Mouse (Mus musculus): ENCODE data around the gene Enoph1. TPM values are rescaled to one million over a fixed set of nuclear protein-coding genes. Genes with fewer than 3 reads are reported as not detected.

Enoph1 gene
- polyA plus RNA-seq, 1 experiment from 2014 or later, result 31.2 TPM

DNA sequence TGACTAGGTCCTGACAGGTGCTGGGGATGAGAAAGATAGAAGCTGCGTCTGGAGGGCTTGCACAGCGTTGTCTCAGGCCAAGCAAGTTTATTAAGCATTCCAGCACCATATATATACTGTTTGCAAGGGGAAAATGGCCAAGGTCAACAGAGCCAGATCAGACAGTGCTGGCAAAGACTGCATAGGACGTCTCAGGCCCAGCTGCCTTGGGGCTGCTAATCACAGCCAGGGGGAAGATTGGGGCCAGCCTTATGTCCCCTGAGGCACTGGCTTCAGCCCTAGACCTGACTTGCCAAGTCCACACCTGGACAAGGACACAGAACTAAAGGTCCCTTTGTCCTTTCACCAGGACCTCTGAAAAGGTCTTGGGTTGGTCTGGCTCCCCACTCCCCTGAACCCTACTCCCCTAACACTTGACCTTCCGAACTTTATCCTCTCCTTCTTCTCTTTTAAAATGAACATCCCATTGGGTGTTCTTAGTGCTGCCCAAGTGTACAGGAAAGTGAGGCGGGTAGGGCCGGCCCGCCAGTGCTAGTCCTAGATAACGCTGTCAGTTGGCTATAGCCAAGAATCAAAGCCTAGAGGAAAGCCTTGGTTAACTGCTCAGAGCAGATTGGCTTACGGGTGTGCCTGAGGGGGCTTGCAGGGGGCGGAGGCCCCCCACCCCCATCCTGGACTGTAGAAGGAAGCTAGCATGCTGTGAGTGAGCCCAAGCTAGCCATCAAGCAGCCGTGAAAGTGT, 15.2 kb downstream of the Enoph1 start:
- H3K9me3 ChIP-seq (replicated peaks; ENCODE audit: control insufficient read depth, low read length), result no peaks in the 10 kb centered on the region
- no peak overlapping the region for H3K4me3 ChIP-seq (ENCODE audit: low read depth, low read length)
- H3K9ac ChIP-seq (ENCODE audit: low read depth, low read length), result no peak overlapping the region
- peaks cover 6% of the 10 kb centered on the region; the same call in 1 of the 2 replicates for H3K36me3 ChIP-seq (ENCODE audit: control insufficient read depth, insufficient read depth, low read length)
- H3K27ac ChIP-seq (ENCODE audit: low read depth, low read length), result no peak overlapping the region
- H3K4me2 ChIP-seq, result no peak overlapping the region
- no peaks in the 10 kb centered on the region for H3K27me3 ChIP-seq (ENCODE audit: control insufficient read depth, insufficient read depth, low read length)
- no peak; the same call in 1 of the 2 replicates for ATAC-seq (replicated peaks; ENCODE audit: insufficient number of reproducible peaks, low FRiP score, low TSS enrichment)
- H3K4me1 ChIP-seq (ENCODE audit: control insufficient read depth, insufficient read depth, low read length), result peaks cover 17% of the 10 kb centered on the region
- 60% methylated on average over 11 of the region's 11 CpGs for WGBS (ENCODE audit: insufficient replicate concordance)

DNA sequence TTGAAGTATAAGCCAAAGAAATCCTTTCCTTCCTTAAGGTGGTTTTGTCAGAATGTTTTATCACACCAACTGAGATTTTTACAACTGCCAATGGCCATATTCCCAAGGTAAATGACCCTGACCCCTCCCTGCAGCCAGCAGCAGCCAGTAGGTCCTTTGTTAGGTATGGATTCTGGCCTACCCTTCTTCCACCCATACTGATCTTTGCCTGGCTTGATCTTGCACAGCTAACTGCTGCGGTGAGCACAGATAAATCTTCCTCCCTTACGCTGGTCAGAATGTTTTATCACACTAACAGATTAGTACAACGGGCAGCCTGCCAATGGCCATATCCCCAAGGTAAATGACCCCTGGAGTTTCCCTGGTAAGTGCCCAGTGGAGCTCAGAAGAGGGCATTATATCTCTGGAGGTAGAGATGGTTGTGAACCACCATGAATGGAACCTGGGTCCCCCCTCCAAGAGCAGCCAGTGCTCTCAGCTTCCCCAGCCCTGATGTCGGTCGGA, 16.1 kb downstream of the Enoph1 start:
- ATAC-seq (replicated peaks; ENCODE audit: insufficient number of reproducible peaks, low FRiP score, low TSS enrichment), result no peak
- Histone ChIP-seq H3K27ac (ENCODE audit: low read depth, low read length) (no peak overlapping the region), H3K9ac (ENCODE audit: low read depth, low read length) (no peak overlapping the region)

DNA sequence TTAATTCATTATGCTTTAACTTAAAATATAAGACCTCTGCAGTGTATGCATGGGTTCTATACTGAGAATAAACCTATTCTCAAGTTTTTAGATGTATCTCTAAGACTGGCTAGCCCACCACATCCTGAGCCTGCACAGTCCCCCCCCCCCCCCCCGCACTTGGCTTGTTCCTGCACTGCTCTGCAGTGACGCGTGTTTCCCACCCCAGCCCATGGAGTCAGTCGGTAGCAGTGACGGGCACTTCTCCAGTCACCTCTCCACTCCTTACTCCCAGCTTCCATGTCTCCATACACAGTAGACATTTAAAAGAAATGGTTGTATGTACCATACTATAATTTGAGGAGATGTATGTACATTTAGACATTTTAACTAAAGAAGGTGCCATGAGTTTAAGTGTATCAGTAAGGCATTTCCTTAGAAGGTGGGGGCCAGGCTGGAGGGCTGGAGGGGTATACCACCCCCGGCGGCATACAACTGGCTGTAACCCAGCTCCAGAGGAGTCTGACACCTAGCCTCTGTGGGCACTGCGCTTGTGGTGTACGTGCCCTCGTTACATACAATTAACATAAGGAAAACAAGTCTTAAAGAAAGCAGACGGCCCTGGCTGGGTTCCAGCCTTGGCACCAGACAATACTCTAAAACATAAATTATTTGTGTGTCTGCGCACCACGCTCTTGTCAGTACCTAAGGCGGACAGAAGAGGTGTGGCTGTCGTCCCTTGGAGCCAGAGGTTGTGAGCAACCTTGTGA, 17.9 kb downstream of the Enoph1 start:
- no peak overlapping the region for H3K4me3 ChIP-seq (ENCODE audit: low read depth, low read length)
- H3K27ac ChIP-seq (ENCODE audit: low read depth, low read length), result no peak overlapping the region
- H3K4me1 ChIP-seq (ENCODE audit: control insufficient read depth, insufficient read depth, low read length), result peaks cover 17% of the 10 kb centered on the region
- no peak overlapping the region for H3K4me2 ChIP-seq
- WGBS (ENCODE audit: insufficient replicate concordance), result 86% methylated on average over 14 of the region's 15 CpGs
- no peak for ATAC-seq (replicated peaks; ENCODE audit: insufficient number of reproducible peaks, low FRiP score, low TSS enrichment)
- peaks cover 25% of the 10 kb centered on the region for H3K36me3 ChIP-seq (ENCODE audit: control insufficient read depth, insufficient read depth, low read length)
- no peak overlapping the region for H3K9ac ChIP-seq (ENCODE audit: low read depth, low read length)
- H3K27me3 ChIP-seq (ENCODE audit: control insufficient read depth, insufficient read depth, low read length), result no peaks in the 10 kb centered on the region
- H3K9me3 ChIP-seq (replicated peaks; ENCODE audit: control insufficient read depth, low read length), result no peaks in the 10 kb centered on the region

More for the DNA sequence above, 16.1 kb downstream of the Enoph1 start:
- Histone ChIP-seq H3K9me3 (replicated peaks; ENCODE audit: control insufficient read depth, low read length) (no peaks in the 10 kb centered on the region), H3K4me1 (ENCODE audit: control insufficient read depth, insufficient read depth, low read length) (peaks cover 17% of the 10 kb centered on the region), H3K4me2 (no peak overlapping the region), H3K36me3 (ENCODE audit: control insufficient read depth, insufficient read depth, low read length) (peaks cover 9% of the 10 kb centered on the region), H3K27me3 (ENCODE audit: control insufficient read depth, insufficient read depth, low read length) (no peaks in the 10 kb centered on the region), H3K4me3 (ENCODE audit: low read depth, low read length) (no peak overlapping the region)
- 50% methylated on average over 5 of the region's 5 CpGs for WGBS (ENCODE audit: insufficient replicate concordance)

DNA sequence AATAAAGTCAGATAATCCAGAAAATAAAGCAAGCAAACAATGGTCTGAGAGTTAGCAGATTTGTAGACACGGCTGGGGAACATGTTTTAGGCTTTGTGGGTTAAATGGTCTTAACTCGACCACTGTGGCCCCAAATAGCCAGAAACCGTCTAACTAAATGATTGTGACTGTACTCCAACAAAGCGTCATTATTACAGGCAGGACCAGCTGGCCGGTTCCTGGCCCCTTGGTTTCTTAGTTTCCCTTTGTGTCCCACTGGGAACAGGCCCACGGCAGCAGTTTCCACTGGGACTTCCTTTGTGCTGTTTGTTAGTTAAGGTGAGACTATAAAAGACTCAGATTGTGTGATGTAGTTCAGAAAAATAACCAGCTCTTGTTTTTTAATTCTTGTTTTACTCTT, 18.9 kb downstream of the Enoph1 start:
- Histone ChIP-seq H3K27me3 (ENCODE audit: control insufficient read depth, insufficient read depth, low read length) (no peaks in the 10 kb centered on the region), H3K27ac (ENCODE audit: low read depth, low read length) (no peak overlapping the region), H3K4me3 (ENCODE audit: low read depth, low read length) (no peak overlapping the region), H3K4me2 (no peak overlapping the region), H3K9me3 (replicated peaks; ENCODE audit: control insufficient read depth, low read length) (no peaks in the 10 kb centered on the region), H3K9ac (ENCODE audit: low read depth, low read length) (no peak overlapping the region), H3K4me1 (ENCODE audit: control insufficient read depth, insufficient read depth, low read length) (peaks cover 17% of the 10 kb centered on the region), H3K36me3 (ENCODE audit: control insufficient read depth, insufficient read depth, low read length) (peaks cover 25% of the 10 kb centered on the region)
- ATAC-seq (replicated peaks; ENCODE audit: insufficient number of reproducible peaks, low FRiP score, low TSS enrichment), result no peak
- 71% methylated on average over 6 of the region's 6 CpGs for WGBS (ENCODE audit: insufficient replicate concordance)

DNA sequence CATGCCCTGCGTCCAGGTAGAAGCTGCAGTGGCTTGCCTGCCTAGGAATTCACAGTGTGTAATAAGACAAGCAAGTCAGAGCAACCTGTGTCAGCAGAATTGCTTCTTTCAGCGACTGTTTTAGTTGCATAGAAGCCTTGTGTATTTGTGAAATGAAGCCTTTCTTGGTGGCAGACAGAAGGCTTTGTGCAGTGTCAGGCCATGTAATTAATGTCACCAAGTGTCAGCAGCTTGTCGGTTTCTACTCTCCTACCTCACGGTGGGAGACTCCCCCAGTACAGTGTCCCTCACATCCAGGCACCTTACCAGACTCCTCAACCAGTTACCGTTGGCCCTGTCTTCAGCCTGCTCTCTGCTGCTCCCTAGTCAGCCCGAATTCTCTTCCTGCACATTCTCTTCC, 19.5 kb downstream of the Enoph1 start:
- H3K27me3 ChIP-seq (ENCODE audit: control insufficient read depth, insufficient read depth, low read length), result no peaks in the 10 kb centered on the region
- peaks cover 25% of the 10 kb centered on the region for H3K36me3 ChIP-seq (ENCODE audit: control insufficient read depth, insufficient read depth, low read length)
- no peaks in the 10 kb centered on the region for H3K9me3 ChIP-seq (replicated peaks; ENCODE audit: control insufficient read depth, low read length)
- H3K9ac ChIP-seq (ENCODE audit: low read depth, low read length), result no peak overlapping the region
- WGBS (ENCODE audit: insufficient replicate concordance), result 81% methylated on average over 6 of the region's 6 CpGs
- H3K4me2 ChIP-seq, result no peak overlapping the region
- ATAC-seq (replicated peaks; ENCODE audit: insufficient number of reproducible peaks, low FRiP score, low TSS enrichment), result no peak
- peaks cover 16% of the 10 kb centered on the region for H3K4me1 ChIP-seq (ENCODE audit: control insufficient read depth, insufficient read depth, low read length)
- H3K4me3 ChIP-seq (ENCODE audit: low read depth, low read length), result no peak overlapping the region
- H3K27ac ChIP-seq (ENCODE audit: low read depth, low read length), result no peak overlapping the region

DNA sequence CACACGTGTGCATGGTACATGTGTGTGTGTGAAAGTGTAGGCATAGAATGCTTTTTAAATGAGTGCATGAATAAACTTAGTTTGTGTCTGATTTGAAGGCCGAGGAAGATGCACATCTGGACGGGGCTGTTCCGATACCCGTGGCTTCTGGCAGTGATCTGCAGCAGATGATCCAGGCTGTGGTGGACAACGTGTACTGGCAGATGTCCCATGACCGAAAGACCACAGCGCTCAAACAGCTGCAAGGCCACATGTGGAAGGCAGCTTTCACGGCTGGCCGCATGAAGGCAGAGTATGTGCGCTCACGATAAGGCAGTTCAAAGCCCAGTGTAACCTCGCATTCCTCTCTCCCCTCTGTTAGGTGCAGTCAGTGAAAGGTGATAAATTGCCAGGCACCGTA, 21.1 kb downstream of the Enoph1 start:
- no peak overlapping the region for H3K27ac ChIP-seq (ENCODE audit: low read depth, low read length)
- peaks cover 25% of the 10 kb centered on the region for H3K36me3 ChIP-seq (ENCODE audit: control insufficient read depth, insufficient read depth, low read length)
- no peaks in the 10 kb centered on the region for H3K9me3 ChIP-seq (replicated peaks; ENCODE audit: control insufficient read depth, low read length)
- no peak for ATAC-seq (replicated peaks; ENCODE audit: insufficient number of reproducible peaks, low FRiP score, low TSS enrichment)
- H3K4me1 ChIP-seq (ENCODE audit: control insufficient read depth, insufficient read depth, low read length), result peaks cover 2% of the 10 kb centered on the region
- no peak overlapping the region for H3K4me3 ChIP-seq (ENCODE audit: low read depth, low read length)
- H3K27me3 ChIP-seq (ENCODE audit: control insufficient read depth, insufficient read depth, low read length), result no peaks in the 10 kb centered on the region
- H3K4me2 ChIP-seq, result no peak overlapping the region
- H3K9ac ChIP-seq (ENCODE audit: low read depth, low read length), result no peak overlapping the region
- WGBS (ENCODE audit: insufficient replicate concordance), result 95% methylated on average over 14 of the region's 14 CpGs

DNA sequence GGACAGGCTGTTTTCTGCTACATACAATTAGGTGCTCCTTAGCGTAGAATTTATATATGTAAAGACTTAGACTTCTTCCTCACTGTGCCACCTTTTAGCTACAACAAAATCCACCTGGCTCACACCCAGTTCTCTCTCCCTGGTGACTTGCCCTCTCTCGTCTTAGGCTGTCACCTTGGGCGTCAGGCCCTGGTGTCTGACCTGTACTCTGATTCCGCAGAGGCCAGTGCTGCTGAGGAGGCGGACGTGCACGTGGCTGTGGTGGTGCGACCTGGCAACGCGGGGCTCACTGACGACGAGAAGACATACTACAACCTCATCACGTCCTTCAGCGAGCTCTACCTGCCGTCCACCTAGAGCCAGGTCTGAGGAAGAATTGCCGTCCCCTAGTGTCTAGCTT, 27.8 kb downstream of the Enoph1 start:
- WGBS (ENCODE audit: insufficient replicate concordance), result 88% methylated on average over 16 of the region's 16 CpGs
- Histone ChIP-seq H3K36me3 (ENCODE audit: control insufficient read depth, insufficient read depth, low read length) (peaks cover 6% of the 10 kb centered on the region), H3K9ac (ENCODE audit: low read depth, low read length) (no peak overlapping the region)

DNA sequence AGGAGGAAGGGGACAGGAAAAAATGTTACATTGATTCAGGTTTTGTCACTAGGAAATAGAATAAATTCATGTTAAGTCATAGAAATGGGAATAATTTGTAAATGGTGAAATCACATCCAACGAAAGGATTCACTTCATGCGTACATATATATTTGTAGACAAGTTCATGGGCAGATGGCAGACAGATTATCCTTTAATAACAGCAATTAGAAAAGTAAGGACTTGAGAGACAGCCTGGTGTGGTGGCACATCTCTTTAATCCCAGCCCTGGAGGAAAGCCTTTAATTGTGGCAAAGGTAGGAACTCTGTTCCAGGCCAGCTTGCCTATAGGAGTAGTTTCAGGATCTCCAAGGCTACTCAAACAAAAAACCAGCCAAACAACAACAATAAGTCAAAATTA, 29.7 kb downstream of the Enoph1 start:
- Histone ChIP-seq H3K4me1 (ENCODE audit: control insufficient read depth, insufficient read depth, low read length) (no peaks in the 10 kb centered on the region), H3K27ac (ENCODE audit: low read depth, low read length) (no peak overlapping the region), H3K27me3 (ENCODE audit: control insufficient read depth, insufficient read depth, low read length) (no peaks in the 10 kb centered on the region), H3K4me2 (no peak overlapping the region), H3K36me3 (ENCODE audit: control insufficient read depth, insufficient read depth, low read length) (peaks cover 9% of the 10 kb centered on the region; the same call in 1 of the 2 replicates), H3K4me3 (ENCODE audit: low read depth, low read length) (no peak overlapping the region), H3K9ac (ENCODE audit: low read depth, low read length) (no peak overlapping the region), H3K9me3 (replicated peaks; ENCODE audit: control insufficient read depth, low read length) (no peaks in the 10 kb centered on the region)
- 83% methylated on average over 2 of the region's 2 CpGs for WGBS (ENCODE audit: insufficient replicate concordance)
- no peak for ATAC-seq (replicated peaks; ENCODE audit: insufficient number of reproducible peaks, low FRiP score, low TSS enrichment)

More for the DNA sequence above, 27.8 kb downstream of the Enoph1 start:
- H3K4me2 ChIP-seq, result no peak overlapping the region
- H3K27me3 ChIP-seq (ENCODE audit: control insufficient read depth, insufficient read depth, low read length), result no peaks in the 10 kb centered on the region
- no peaks in the 10 kb centered on the region for H3K4me1 ChIP-seq (ENCODE audit: control insufficient read depth, insufficient read depth, low read length)
- ATAC-seq (replicated peaks; ENCODE audit: insufficient number of reproducible peaks, low FRiP score, low TSS enrichment), result no peak
- no peak overlapping the region for H3K4me3 ChIP-seq (ENCODE audit: low read depth, low read length)
- no peaks in the 10 kb centered on the region for H3K9me3 ChIP-seq (replicated peaks; ENCODE audit: control insufficient read depth, low read length)
- H3K27ac ChIP-seq (ENCODE audit: low read depth, low read length), result no peak overlapping the region
